Mouse (Mus musculus) kidney, embryonic 14.5 days (tissue): ENCODE results near the gene Klk13. TPM values are rescaled to one million over a fixed set of nuclear protein-coding genes. Genes with fewer than 3 reads are reported as not detected.

ENCODE experiments used
- ATAC-seq: fragments of 200-750 bp; cut with Nextera tagmentation; 2 replicates; pipeline ENCODE4 v1.8.0; 2017; ENCODE audit warnings: moderate number of reproducible peaks, mild to moderate bottlenecking, moderate TSS enrichment, moderate library complexity; ENCODE audit not compliant: low FRiP score, low TSS enrichment
- H3K27ac ChIP-seq: fragments of 300-500 bp; sonication (generic); 2 replicates; pipeline ENCODE4 v1.5.1; 2014; ENCODE audit warnings: low read depth, mild to moderate bottlenecking, low read length, moderate library complexity, mixed read lengths
- H3K27me3 ChIP-seq: fragments of 300-500 bp; sonication (generic); 2 replicates; pipeline ENCODE4 v1.6.1; 2014; ENCODE audit warnings: mild to moderate bottlenecking, low read length; ENCODE audit not compliant: control insufficient read depth, insufficient read depth
- H3K36me3 ChIP-seq: fragments of 300-500 bp; sonication (generic); 2 replicates; pipeline ENCODE4 v1.6.1; 2014; ENCODE audit warnings: low read length, mixed read lengths; ENCODE audit not compliant: control insufficient read depth, insufficient read depth
- H3K4me1 ChIP-seq: fragments of 300-500 bp; sonication (generic); 2 replicates; pipeline ENCODE4 v1.6.1; 2014; ENCODE audit warnings: low read length, mixed read lengths; ENCODE audit not compliant: control insufficient read depth, insufficient read depth
- H3K4me2 ChIP-seq: fragments of 300-500 bp; sonication (generic); replicated peaks from 2 replicates; pipeline ENCODE4 v1.6.1; 2014; ENCODE audit warnings: low read depth, mild to moderate bottlenecking, low read length
- H3K4me3 ChIP-seq: fragments of 300-500 bp; sonication (generic); 2 replicates; pipeline ENCODE4 v1.5.1; 2014; ENCODE audit warnings: mild to moderate bottlenecking, low read length
- H3K9ac ChIP-seq: fragments of 300-500 bp; sonication (generic); 2 replicates; pipeline ENCODE4 v1.6.1; 2014; ENCODE audit warnings: low read depth, mild to moderate bottlenecking, low read length, moderate library complexity
- H3K9me3 ChIP-seq: fragments of 300-500 bp; sonication (generic); 2 replicates; pipeline ENCODE4 v1.6.1; 2016; ENCODE audit warnings: low read length; ENCODE audit not compliant: control insufficient read depth
- WGBS: fragments of 180-500 bp; shearing (Covaris S2); extraction: QIAGEN DNeasy Blood & Tissue Kit; methylation state at CpG from one replicate; pipeline ENCODE4 v1.1.7; 2014; 5-methylcytosine and 5-hydroxymethylcytosine counted together
- polyA plus RNA-seq: library from polyadenylated mRNA; unstranded; fragments of >200 nt; fragmentation: Nextera tagmentation; extraction: Ambion mirVana; gene quantifications from 2 replicates; pipeline ENCODE4 v1.2.1, GENCODE M21; 2014

Klk13 gene
- polyA plus RNA-seq, 1 experiment from 2014 or later: 0.31 TPM

- Histone ChIP-seq H3K9ac (no peak overlapping the region), H3K9me3 (no peaks in the 10 kb centered on the region)
These were observed 63.1 kb downstream of the Klk13 start for GRCm38 (mm10) chr7:43775311-43776057.

GRCm38 (mm10) chr7:43776506-43776905, 64.1 kb downstream of the Klk13 start:
- WGBS: 80% methylated on average over 5 of the region's 5 CpGs
- ATAC-seq: no peak
- Histone ChIP-seq H3K4me2 (no peak overlapping the region), H3K4me3 (no peak overlapping the region), H3K9me3 (no peaks in the 10 kb centered on the region), H3K27me3 (no peaks in the 10 kb centered on the region), H3K9ac (no peak overlapping the region), H3K4me1 (no peaks in the 10 kb centered on the region), H3K27ac (no peak overlapping the region), H3K36me3 (no peaks in the 10 kb centered on the region)

More at GRCm38 (mm10) chr7:43775311-43776057, 63.1 kb downstream of the Klk13 start:
- 44% methylated on average over 7 of the region's 7 CpGs for WGBS
- Histone ChIP-seq H3K4me1 (no peaks in the 10 kb centered on the region), H3K4me2 (no peak overlapping the region), H3K36me3 (no peaks in the 10 kb centered on the region), H3K4me3 (no peak overlapping the region), H3K27me3 (no peaks in the 10 kb centered on the region), H3K27ac (no peak overlapping the region)
- no peak for ATAC-seq

Other genes starting within 250 kb of the Klk13 start
- gene Vsig10l, start 249.4 kb upstream of the Klk13 start, polyA plus RNA-seq: 2.9 and 3.6 TPM in 2 replicates
- gene Iglon5, start 222.5 kb upstream of the Klk13 start, polyA plus RNA-seq: 0.72 and 0.84 TPM in 2 replicates
- gene 4931406B18Rik, start 206.6 kb upstream of the Klk13 start, polyA plus RNA-seq: not detected in 2 replicates
- gene Cd33, start 168.1 kb upstream of the Klk13 start, polyA plus RNA-seq: 0.85 and 1.7 TPM in 2 replicates
- gene Zfp658, start 150.3 kb upstream of the Klk13 start, polyA plus RNA-seq: 2.0 and 4.0 TPM in 2 replicates
- gene Zfp719, start 133.0 kb upstream of the Klk13 start, polyA plus RNA-seq: 9.9 and 14.1 TPM in 2 replicates
- gene Zfp819, start 105.4 kb upstream of the Klk13 start, polyA plus RNA-seq: 0.19 and 0.23 TPM in 2 replicates
- gene Ceacam18, start 77.9 kb upstream of the Klk13 start, polyA plus RNA-seq: not detected in 2 replicates
- gene Siglece, start 52.4 kb upstream of the Klk13 start, polyA plus RNA-seq: 0.39 and 0.95 TPM in 2 replicates
- gene Ctu1, start 40.6 kb upstream of the Klk13 start, polyA plus RNA-seq: 11.4 and 12.6 TPM in 2 replicates
- gene Klk14, start 22.1 kb upstream of the Klk13 start, polyA plus RNA-seq: not detected in 2 replicates
- not detected in 2 replicates for gene Klk12, start 56.3 kb downstream of the Klk13 start, polyA plus RNA-seq
- 0.27 TPM in 1 of 2 replicates, not detected in the other for gene Klk11, start 62.0 kb downstream of the Klk13 start, polyA plus RNA-seq
- 0.41 and 1.3 TPM in 2 replicates for gene Klk10, start 68.5 kb downstream of the Klk13 start, polyA plus RNA-seq
- 0.26 TPM in 1 of 2 replicates, not detected in the other for gene Klk9, start 79.3 kb downstream of the Klk13 start, polyA plus RNA-seq
- 38.2 and 43.5 TPM in 2 replicates for gene Klk8, start 85.0 kb downstream of the Klk13 start, polyA plus RNA-seq
- 0.13 TPM in 1 of 2 replicates, not detected in the other for gene Klk7, start 98.7 kb downstream of the Klk13 start, polyA plus RNA-seq
- not detected in 2 replicates for gene Klk6, start 111.9 kb downstream of the Klk13 start, polyA plus RNA-seq
- gene Klk5, start 129.4 kb downstream of the Klk13 start, polyA plus RNA-seq: not detected in 2 replicates
- 0.28 TPM in 1 of 2 replicates, not detected in the other for gene Klk4, start 168.6 kb downstream of the Klk13 start, polyA plus RNA-seq
- gene Klk15, start 221.2 kb downstream of the Klk13 start, polyA plus RNA-seq: not detected in 2 replicates
- not detected in 2 replicates for gene Klk1b8, start 238.1 kb downstream of the Klk13 start, polyA plus RNA-seq